Mouse (Mus musculus) intestine, embryonic 14.5 days (tissue): ENCODE data around the gene Gse1. TPM values are rescaled to one million over a fixed set of nuclear protein-coding genes. Genes with fewer than 3 reads are reported as not detected.
A peak's percentile ranks its signal among the peaks of the same experiment; 100 is the strongest.

Experiments
- ATAC-seq: fragments of 200-750 bp; cut with Nextera tagmentation; replicated peaks from 2 replicates; pipeline ENCODE4 v1.8.0; 2017; ENCODE audit warnings: low read depth, moderate number of reproducible peaks, moderate TSS enrichment, moderate library complexity; ENCODE audit not compliant: low FRiP score, low TSS enrichment
- DNase-seq: peaks from one replicate; pipeline ENCODE4 v3.0.0-alpha.2; 2018; ENCODE audit warnings: low spot score
- H3K27ac ChIP-seq: fragments of 300-500 bp; sonication (generic); 2 replicates; pipeline ENCODE4 v1.5.1; 2014; ENCODE audit warnings: low read depth, mild to moderate bottlenecking, control low read depth
- H3K27me3 ChIP-seq: fragments of 300-500 bp; sonication (generic); replicated peaks from 2 replicates; pipeline ENCODE4 v1.6.1; 2014; ENCODE audit warnings: low read length, control low read depth; ENCODE audit not compliant: control insufficient read depth, insufficient read depth
- H3K36me3 ChIP-seq: fragments of 300-500 bp; sonication (generic); 2 replicates; pipeline ENCODE4 v1.6.1; 2014; ENCODE audit warnings: low read length, control low read depth; ENCODE audit not compliant: control insufficient read depth, insufficient read depth
- H3K4me1 ChIP-seq: fragments of 300-500 bp; sonication (generic); replicated peaks from 2 replicates; pipeline ENCODE4 v1.6.1; 2014; ENCODE audit warnings: low read length, control low read depth, mixed read lengths; ENCODE audit not compliant: control insufficient read depth, insufficient read depth
- H3K4me2 ChIP-seq: fragments of 300-500 bp; sonication (generic); 2 replicates; pipeline ENCODE4 v1.6.1; 2014; ENCODE audit warnings: low read length
- H3K4me3 ChIP-seq: fragments of 300-500 bp; sonication (generic); 2 replicates; pipeline ENCODE4 v1.5.1; 2014; ENCODE audit warnings: low read depth, low read length, control low read depth, mixed read lengths
- H3K9ac ChIP-seq: fragments of 300-500 bp; sonication (generic); 2 replicates; pipeline ENCODE4 v1.6.1; 2014; ENCODE audit warnings: mild to moderate bottlenecking, low read length
- H3K9me3 ChIP-seq: fragments of 300-500 bp; sonication (generic); 2 replicates; pipeline ENCODE4 v1.6.1; 2016; ENCODE audit warnings: low read length, control low read depth; ENCODE audit not compliant: control insufficient read depth
- WGBS: fragments of 180-500 bp; shearing (Covaris S2); extraction: QIAGEN DNeasy Blood & Tissue Kit; methylation state at CpG from one replicate; pipeline ENCODE4 v1.1.7; 2014; 5-methylcytosine and 5-hydroxymethylcytosine counted together
- polyA plus RNA-seq: library from polyadenylated mRNA; unstranded; fragments of >200 nt; fragmentation: Nextera tagmentation; extraction: Ambion mirVana; gene quantifications from 2 replicates; pipeline ENCODE4 v1.2.1, GENCODE M21; 2014

The Gse1 gene
- polyA plus RNA-seq, 1 experiment from 2014 or later, result 13.3 TPM

- 69% methylated on average over 7 of the region's 7 CpGs for WGBS
- no peak overlapping the region for H3K4me2 ChIP-seq
- H3K36me3 ChIP-seq, result no peaks in the 10 kb centered on the region
- no peak for ATAC-seq
- no peak for DNase-seq
- no peak overlapping the region for H3K9ac ChIP-seq
- no peak overlapping the region for H3K4me3 ChIP-seq
- peaks cover 3% of the 10 kb centered on the region for H3K9me3 ChIP-seq
- no peaks in the 10 kb centered on the region for H3K27me3 ChIP-seq
- peaks cover 15% of the 10 kb centered on the region; the same call in 1 of the 2 replicates for H3K4me1 ChIP-seq
- H3K27ac ChIP-seq, result no peak overlapping the region; the same call in 1 of the 2 replicates
Measured at GRCm38 (mm10) chr8:120204736-120205360, 23.4 kb upstream of the Gse1 start.

- Histone ChIP-seq H3K4me1 (peaks cover 23% of the 10 kb centered on the region), H3K27ac (no peak overlapping the region), H3K36me3 (no peaks in the 10 kb centered on the region), H3K9ac (no peak overlapping the region), H3K9me3 (no peaks in the 10 kb centered on the region), H3K4me3 (no peak overlapping the region), H3K27me3 (no peaks in the 10 kb centered on the region), H3K4me2 (no peak overlapping the region)
- no peak for ATAC-seq
- no peak for DNase-seq
- 85% methylated on average over 9 of the region's 9 CpGs for WGBS
Measured at GRCm38 (mm10) chr8:120205916-120206315, 22.3 kb upstream of the Gse1 start.

GRCm38 (mm10) chr8:120207364-120207763, 20.9 kb upstream of the Gse1 start:
- H3K4me3 ChIP-seq, result no peak overlapping the region
- H3K4me2 ChIP-seq, result no peak overlapping the region
- ATAC-seq, result no peak
- 88% methylated on average over 8 of the region's 8 CpGs for WGBS
- H3K9me3 ChIP-seq, result no peaks in the 10 kb centered on the region
- DNase-seq, result no peak
- H3K9ac ChIP-seq, result no peak overlapping the region
- H3K36me3 ChIP-seq, result no peaks in the 10 kb centered on the region
- peaks cover 32% of the 10 kb centered on the region for H3K4me1 ChIP-seq
- no peaks in the 10 kb centered on the region for H3K27me3 ChIP-seq
- no peak overlapping the region for H3K27ac ChIP-seq

- no peak for DNase-seq
- no peak overlapping the region for H3K27ac ChIP-seq
- 27% methylated on average over 11 of the region's 11 CpGs for WGBS
- no peak overlapping the region for H3K9ac ChIP-seq
- H3K4me3 ChIP-seq, result no peak overlapping the region
- H3K4me1 ChIP-seq, result peaks cover 32% of the 10 kb centered on the region
- no peak for ATAC-seq
- no peaks in the 10 kb centered on the region for H3K36me3 ChIP-seq
- no peak overlapping the region for H3K4me2 ChIP-seq
- no peaks in the 10 kb centered on the region for H3K27me3 ChIP-seq
- no peaks in the 10 kb centered on the region for H3K9me3 ChIP-seq
Measured at GRCm38 (mm10) chr8:120208113-120208512, 20.1 kb upstream of the Gse1 start.

GRCm38 (mm10) chr8:120211345-120211744, 16.9 kb upstream of the Gse1 start:
- no peaks in the 10 kb centered on the region for H3K9me3 ChIP-seq
- no peak overlapping the region for H3K9ac ChIP-seq
- H3K27me3 ChIP-seq, result no peaks in the 10 kb centered on the region
- H3K27ac ChIP-seq, result no peak overlapping the region
- 12% methylated on average over 3 of the region's 4 CpGs for WGBS
- DNase-seq (peak; percentile 63), ATAC-seq (no peak)
- no peaks in the 10 kb centered on the region for H3K36me3 ChIP-seq
- H3K4me3 ChIP-seq, result no peak overlapping the region
- no peak overlapping the region for H3K4me2 ChIP-seq
- H3K4me1 ChIP-seq, result peaks cover 32% of the 10 kb centered on the region

- WGBS, result 88% methylated on average over 7 of the region's 7 CpGs
- Histone ChIP-seq H3K27ac (no peak overlapping the region), H3K9me3 (no peaks in the 10 kb centered on the region), H3K4me1 (peaks cover 44% of the 10 kb centered on the region), H3K4me2 (no peak overlapping the region), H3K4me3 (no peak overlapping the region), H3K27me3 (no peaks in the 10 kb centered on the region), H3K9ac (no peak overlapping the region), H3K36me3 (no peaks in the 10 kb centered on the region)
- DNase-seq, result no peak
- no peak for ATAC-seq
Measured at GRCm38 (mm10) chr8:120212596-120212995, 15.7 kb upstream of the Gse1 start.

GRCm38 (mm10) chr8:120213229-120213628, 15.0 kb upstream of the Gse1 start:
- no peak for DNase-seq
- H3K27ac ChIP-seq, result no peak overlapping the region
- ATAC-seq, result no peak
- no peaks in the 10 kb centered on the region for H3K27me3 ChIP-seq
- 85% methylated on average over 3 of the region's 3 CpGs for WGBS
- H3K9me3 ChIP-seq, result no peaks in the 10 kb centered on the region
- H3K4me3 ChIP-seq, result no peak overlapping the region
- H3K36me3 ChIP-seq, result no peaks in the 10 kb centered on the region
- H3K9ac ChIP-seq, result no peak overlapping the region
- H3K4me2 ChIP-seq, result no peak overlapping the region
- peaks cover 44% of the 10 kb centered on the region for H3K4me1 ChIP-seq

GRCm38 (mm10) chr8:120213939-120214338, 14.3 kb upstream of the Gse1 start:
- Histone ChIP-seq H3K4me2 (no peak overlapping the region), H3K9me3 (no peaks in the 10 kb centered on the region), H3K4me3 (no peak overlapping the region), H3K4me1 (peaks cover 44% of the 10 kb centered on the region), H3K27ac (no peak overlapping the region), H3K9ac (no peak overlapping the region), H3K27me3 (no peaks in the 10 kb centered on the region), H3K36me3 (no peaks in the 10 kb centered on the region)
- 81% methylated on average over 5 of the region's 5 CpGs for WGBS
- DNase-seq (no peak), ATAC-seq (no peak)

- Histone ChIP-seq H3K4me2 (no peak overlapping the region), H3K4me3 (no peak overlapping the region), H3K27me3 (no peaks in the 10 kb centered on the region), H3K4me1 (peaks cover 40% of the 10 kb centered on the region), H3K9ac (no peak overlapping the region), H3K27ac (peak overlapping the region; percentile 43), H3K36me3 (no peaks in the 10 kb centered on the region), H3K9me3 (no peaks in the 10 kb centered on the region)
- 52% methylated on average over 7 of the region's 7 CpGs for WGBS
- DNase-seq, result no peak
- no peak for ATAC-seq
Measured at GRCm38 (mm10) chr8:120215416-120216141, 12.7 kb upstream of the Gse1 start.
